Mouse (Mus musculus): Measurements from ENCODE around the gene Nsun2. TPM values are rescaled to one million over a fixed set of nuclear protein-coding genes. Genes with fewer than 3 reads are reported as not detected.
A peak's percentile ranks its signal among the peaks of the same experiment; 100 is the strongest.
"Not testable (repeated sequence)": the region's sequence is repeated elsewhere in the genome, so short reads cannot be mapped to it uniquely, and the experiment has no call there.

Nsun2 gene
- total RNA-seq, 2 experiments from 2014 or later: 40.9 to 47.6 TPM

DNA sequence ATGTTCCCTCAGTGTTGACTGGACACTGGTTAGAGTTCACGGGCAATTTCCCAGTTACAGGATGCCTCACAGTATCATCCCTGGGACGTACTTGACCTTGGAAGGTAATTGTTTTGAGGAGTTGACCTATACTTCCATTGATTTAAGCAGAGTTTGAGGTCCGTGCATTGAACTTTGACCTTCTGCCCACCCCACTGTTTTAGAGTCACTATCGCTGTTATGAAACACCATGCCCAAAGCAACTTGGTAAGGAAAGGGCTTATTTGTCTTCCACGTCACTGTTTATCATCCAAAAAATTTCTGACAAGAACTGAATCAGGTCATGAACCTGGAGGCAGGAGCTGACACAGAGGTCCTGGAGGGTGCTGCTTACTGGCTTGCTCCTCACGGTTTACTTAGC, 48.9 kb downstream of the Nsun2 start:
- intact Hi-C loops (cut with DNase I): no loop called here
- no peak for DNase-seq

DNA sequence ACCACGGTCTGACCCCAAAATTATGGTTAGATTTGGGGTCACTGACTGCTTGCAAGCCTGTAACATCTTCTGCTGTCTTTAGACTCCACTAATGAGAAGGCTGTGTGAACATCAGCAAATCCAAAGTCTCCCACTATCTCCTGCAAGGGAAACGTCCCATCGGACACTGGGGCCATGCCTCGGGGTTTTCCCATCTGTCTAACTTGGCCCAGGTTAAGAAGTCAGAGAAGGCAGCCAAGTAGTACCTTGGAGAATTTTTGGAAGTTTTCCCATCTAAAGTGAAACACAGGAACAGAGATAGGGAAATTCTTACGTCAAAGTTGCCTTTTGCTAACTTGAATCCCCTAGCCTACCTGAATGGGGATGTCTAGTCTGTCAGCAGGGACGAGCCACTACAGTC, 50.0 kb downstream of the Nsun2 start:
- DNase-seq: no peak
- intact Hi-C loops (cut with DNase I): no loop called here

DNA sequence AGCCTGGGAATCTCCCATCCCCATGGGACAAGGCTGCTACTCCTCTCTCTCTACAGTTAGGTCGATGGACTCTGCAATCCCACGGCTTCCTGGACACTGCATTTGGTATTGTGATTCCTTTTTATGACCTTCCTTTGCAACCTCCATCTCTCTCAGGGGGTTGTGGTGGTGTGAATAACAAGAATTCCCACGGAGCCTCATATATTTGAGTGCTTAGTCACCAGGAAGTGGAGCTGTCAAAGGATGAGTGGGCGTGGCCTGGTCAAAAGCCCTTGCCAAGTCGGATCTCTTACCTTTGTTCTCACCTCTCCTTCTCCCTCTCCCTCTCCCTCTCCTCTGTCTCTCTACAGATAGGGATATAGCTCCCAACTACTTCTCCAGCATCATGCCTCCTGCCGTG, 52.3 kb downstream of the Nsun2 start:
- peak in 1 of 2 experiments; percentile 12 for DNase-seq
- intact Hi-C loops (cut with DNase I): no loop called here

DNA sequence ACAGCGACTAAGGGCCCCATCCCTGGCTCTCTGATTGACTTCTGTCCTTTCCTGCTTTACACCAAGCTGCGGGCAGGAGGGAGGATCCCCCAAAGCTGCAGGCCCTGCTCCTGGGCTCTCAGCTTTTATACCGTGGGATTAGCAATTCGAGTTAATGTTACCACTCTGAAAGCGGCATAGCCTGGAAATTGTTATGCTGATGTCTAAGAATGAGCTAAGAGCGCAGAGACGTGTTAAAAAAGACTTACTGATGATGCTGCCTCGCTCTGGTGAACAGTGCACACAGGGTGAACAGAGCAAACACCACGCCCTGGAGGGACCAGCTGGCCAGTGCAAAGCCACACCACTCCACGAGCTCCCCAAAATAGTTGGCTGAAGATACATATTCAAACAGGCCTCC, 52.8 kb downstream of the Nsun2 start:
- DNase-seq: no peak
- intact Hi-C loops (cut with DNase I): no loop called here

DNA sequence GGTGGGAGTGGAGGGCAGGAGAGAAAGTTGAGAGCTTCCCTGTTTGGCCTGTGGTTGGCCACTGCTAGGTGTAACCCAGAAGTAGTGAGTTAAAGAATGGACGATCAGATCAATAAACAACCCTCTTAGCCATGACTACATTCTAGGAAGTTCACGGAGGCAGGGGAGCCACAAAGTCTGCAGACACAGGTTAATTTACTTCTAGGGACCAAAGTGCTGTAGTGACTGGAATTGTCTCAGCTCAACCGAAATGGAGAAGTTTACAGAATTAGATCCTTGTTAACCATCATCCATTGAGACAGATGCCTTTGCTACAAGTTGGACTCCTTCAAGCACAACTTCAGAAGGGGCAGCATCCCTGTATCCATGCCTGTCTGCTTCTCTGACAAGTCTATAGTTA, 54.3 kb downstream of the Nsun2 start:
- intact Hi-C loops (cut with DNase I): no loop called here

DNA sequence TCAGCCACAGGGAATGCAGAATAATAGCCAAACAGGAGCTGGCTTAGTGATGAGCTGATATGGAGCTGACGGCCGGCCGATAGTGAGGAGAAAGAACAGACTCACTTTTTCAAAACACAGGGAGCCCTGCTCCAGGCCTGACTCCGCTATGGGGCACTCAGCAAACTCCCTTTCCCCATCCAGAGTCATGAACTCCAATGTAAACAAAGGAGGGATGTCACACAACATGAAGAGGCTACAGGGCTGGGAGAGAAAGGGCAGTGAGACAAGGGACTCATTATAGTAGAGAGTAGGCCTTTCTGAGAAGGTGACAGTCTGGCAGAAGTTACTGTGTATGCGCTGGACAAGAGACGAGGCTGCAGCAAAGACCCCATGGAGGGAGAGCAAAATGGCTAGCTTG, 54.7 kb downstream of the Nsun2 start:
- DNase-seq: no peak
- intact Hi-C loops (cut with DNase I): no loop called here

More for the DNA sequence above, 54.3 kb downstream of the Nsun2 start:
- DNase-seq: no peak

DNA sequence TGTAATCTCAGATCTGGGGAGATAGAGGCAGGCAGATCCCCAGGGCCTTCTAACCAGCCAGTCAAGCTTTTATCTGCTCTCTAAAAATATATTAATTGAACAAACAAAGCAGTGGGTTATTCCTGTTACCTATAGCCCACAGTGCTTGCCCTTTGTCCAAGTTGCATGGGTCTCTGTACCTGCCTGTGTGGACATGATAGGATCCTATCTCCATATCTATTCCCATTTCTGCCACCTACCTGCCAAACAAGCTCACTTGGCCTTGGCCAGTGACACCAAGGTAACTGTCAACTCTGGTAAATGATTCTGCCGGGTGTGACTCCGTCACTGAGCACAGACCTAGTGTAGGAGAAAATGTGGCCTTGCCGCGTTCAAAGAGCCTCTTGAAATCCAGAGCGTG, 57.8 kb downstream of the Nsun2 start:
- intact Hi-C loops (cut with DNase I): no loop called here
- no peak for DNase-seq

DNA sequence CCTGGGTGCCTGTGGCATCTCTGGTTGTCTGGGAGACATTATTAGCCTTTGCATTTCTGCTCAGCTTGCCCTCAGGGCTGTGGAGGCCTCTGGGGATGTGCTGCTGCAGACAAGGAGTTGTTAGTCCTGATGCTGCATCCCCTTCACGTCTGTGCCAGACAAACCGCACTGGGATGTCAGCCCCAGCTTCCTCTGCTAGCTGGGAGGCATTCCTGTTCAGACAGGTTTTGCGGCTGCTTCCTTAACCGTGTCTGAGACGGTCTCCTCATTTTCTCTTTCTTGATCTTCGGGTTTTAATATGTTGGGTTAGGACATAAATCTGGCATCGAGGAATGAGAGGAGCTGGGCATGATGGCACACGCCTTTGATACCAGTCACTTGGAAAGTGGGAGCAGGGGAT, 58.7 kb downstream of the Nsun2 start:
- intact Hi-C loops (cut with DNase I): no loop called here
- no peak for DNase-seq

DNA sequence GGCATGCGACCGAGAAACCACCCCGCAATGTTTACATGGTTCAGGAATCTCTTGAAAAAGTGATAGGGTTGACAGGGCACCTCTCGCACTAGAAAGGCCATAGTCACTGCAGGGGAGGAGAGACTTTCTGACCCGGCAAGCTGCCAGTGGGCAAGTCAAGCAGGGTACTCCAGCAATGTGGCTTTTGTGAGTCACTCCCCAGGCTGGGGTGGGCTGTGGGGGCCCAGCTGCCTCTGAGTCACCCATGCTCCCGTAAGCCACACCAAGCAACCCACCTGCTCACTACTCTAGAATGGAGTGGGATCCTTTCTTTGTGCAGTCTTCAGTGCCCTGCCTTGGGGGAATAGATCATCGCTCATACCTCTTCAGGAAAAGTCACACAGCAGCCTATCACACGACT, 59.9 kb downstream of the Nsun2 start:
- no peak for DNase-seq
- intact Hi-C loops (cut with DNase I): no loop called here

DNA sequence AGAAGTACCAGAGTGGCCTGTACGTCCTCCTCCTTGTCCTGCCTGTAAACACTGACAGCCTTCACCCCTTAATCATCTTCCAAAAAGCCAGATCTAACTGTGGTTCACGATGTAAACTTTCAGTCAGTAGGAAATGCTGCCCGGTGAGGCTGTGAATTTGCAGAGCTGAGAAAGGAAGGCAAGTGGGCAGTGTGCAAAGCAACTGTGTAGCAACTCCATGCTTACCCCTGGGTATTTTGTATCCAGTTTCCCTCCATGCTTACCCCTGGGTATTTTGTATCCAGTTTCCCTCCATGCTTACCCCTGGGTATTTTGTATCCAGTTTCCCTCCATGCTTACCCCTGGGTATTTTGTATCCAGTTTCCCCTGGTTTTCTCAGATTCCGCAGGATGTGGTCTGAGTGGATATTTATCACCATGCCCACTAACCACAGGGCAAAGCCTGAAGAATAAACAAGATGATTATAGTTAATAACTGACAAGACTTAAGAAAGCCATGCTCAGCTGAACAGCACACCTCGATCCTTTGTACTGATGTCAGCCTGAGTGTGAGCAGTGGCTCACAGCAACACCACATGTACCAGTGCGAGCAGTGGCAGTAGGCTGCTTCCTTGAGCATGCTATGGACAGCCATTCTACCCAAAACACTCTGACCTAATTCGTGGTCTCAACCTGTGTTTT, 61.2 kb downstream of the Nsun2 start:
- DNase-seq: no peak
- intact Hi-C loops (cut with DNase I): no loop called here

DNA sequence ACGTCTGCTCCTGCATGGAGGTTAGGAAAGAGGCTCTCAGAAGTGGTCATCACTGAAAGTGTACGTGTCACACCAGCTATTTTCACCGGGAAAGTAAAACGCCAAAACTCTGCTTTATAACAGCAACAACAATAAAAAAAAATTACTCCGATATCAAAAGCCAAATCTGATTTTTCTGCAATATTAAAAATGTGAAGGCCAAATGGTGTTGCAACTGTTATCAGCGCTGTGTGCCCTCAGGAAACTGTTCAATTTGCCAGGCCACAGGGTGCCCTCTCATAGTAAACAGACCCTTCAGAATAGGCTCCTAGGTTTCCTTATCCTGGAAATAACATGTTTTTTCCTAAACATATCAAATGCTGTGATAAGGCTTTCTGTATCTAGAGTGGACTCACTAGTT, 62.4 kb downstream of the Nsun2 start:
- DNase-seq: no peak
- intact Hi-C loops (cut with DNase I): no loop called here

DNA sequence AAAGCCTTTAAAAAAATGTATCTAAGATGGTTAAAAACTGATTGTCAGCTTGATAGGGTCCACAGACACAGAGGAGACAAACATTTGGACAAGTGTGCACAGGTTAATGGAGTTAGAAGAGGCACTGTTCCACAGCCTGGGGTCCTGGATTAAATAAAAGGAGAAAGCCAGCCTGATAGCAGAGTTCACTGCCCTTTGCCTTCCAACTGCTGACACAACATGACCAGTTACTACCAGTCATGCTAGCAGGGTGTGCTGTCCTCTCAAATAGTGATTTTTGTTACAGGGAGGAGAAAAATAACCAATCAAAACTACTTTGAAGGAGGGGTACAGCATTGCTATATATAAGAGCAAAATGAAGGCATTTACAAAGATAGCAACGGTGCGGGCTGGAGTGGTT, 63.0 kb downstream of the Nsun2 start:
- intact Hi-C loops (cut with DNase I): no loop called here

DNA sequence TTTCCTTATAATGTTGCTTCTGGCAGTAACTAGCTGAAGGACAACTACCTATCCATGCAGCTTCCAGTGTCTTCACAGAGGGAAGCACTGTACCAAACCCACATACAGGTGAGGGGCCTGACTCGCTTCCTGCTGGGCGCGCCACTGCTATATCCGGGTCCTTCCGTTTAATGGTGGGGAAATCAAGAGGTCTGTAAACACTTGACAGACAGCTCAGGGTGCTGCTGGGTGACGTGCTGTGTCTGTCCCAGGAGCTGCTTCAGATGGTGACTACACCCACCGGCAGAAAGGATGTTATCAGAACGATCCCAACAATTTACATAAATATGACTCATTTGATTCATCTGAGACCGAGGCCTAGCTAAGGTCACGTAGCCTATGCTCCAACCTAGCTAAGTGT, 65.3 kb downstream of the Nsun2 start:
- no peak for DNase-seq
- intact Hi-C loops (cut with DNase I): no loop called here

More for the DNA sequence above, 63.0 kb downstream of the Nsun2 start:
- no peak for DNase-seq

DNA sequence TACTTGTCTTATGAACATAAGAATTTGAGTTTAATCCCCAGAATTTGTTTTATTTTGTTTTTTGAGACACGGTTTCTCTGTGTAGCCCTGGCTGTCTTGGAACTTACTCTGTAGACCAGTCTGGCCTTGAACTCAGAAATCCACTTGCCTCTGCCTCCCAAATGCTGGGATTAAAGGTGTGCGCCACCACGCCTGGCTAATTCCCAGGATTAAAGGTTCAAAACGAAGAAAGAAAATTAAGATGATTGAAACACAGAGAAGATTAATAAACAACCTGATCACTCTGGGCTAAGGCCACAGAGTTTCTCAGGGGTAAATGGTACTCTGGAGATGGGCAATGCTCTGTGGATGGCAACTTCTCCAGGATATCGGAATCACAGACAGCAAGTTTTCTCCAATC, 67.3 kb downstream of the Nsun2 start:
- DNase-seq; intact Hi-C loops (cut with DNase I): not testable (repeated sequence)

DNA sequence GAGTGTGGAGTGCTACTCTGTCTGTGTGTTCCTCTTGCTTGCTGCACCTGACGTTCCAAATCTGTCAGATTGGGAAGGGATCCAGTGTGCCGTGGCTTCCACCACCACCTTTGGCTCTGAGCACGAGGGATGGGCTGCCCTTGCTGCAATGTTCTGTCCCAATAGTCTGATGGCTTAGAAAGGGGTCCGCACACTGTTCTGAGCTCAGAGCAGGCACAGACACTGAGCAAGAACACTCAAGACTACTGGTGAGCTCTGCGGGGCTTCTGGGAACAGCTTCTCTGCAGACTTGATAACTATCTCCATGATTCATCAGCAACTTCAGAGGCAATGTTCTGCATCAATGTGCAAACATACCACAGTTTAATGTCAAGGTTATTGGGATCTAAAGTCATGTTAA, 67.8 kb downstream of the Nsun2 start:
- intact Hi-C loops (cut with DNase I): no loop called here
- DNase-seq: no peak

DNA sequence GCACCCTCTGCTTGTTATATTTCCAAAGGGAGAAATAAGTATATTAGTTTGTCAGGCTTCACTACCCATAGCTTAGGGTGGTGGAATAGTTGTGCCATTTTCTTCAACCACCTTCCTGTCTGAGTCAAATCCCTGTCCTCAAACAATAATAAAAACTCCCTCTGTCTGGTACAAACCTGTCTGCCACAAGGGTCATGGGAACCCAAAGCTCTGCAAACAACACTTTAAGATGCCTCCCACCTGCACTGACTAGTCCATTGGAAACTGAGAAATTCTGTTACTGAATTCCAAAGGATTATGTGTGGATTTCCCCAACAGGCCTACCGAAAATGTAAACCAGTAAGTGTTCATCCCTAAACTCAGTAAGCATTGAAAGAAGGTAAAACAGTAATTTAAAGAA, 71.1 kb downstream of the Nsun2 start:
- intact Hi-C loops (cut with DNase I): loop anchor here (2.0 kb wide), 1 partner anchor 38 kb away; no protein-coding TSS in a partner anchor
- DNase-seq: no peak

DNA sequence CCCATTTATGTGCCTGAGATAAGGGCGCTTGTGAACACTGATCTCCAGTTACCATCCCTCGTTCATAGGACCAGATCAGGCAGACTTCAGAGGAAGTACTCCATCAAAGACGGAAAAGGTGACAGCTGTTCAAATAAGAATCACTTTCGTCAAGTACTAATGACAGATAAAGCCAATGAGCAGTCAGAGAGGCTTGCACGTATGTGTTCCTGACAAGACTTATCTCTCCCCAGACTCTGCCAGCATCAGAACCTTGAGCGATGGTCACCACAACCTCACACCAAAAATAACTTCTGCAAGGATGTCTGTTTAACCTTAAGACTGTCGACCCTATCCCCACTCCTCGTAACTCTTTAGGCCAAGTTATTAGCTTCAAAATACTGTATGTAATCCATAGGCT, 75.2 kb downstream of the Nsun2 start:
- DNase-seq: no peak
- intact Hi-C loops (cut with DNase I): no loop called here

DNA sequence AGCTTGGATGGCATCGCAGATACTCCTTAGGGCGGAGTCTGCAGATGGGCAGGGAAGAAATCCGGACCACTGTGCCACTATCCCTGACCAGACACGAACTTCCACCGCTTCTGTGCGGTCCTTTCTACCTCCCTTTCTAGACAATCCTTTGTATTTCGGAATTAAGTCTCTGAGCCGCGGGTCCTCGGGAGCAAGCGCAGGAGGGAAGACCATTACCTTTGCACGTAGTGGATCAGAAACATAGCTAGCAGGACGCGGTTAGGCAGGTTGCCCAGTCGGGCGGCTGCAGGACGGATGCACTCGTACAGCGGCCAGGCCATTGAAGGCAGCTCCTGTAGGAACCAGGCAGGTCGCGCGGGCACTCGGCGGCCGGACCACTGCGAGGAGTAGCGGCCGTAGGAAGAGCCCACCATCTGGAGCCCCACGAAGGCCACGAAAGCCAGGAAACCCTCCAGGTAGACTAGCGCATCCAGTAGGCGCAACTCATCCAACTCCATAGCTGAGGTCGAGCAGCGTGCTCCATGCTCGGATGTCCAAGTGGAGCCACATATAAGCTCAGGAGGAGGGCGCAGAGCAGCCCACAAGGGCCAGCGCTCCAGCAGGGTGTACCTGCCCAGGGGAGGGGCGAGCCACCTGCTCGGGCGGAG, 77.3 kb downstream of the Nsun2 start:
- peak; percentile 43 to 55 for DNase-seq
- intact Hi-C loops (cut with DNase I): loop anchor here (5.0 kb wide), 3 partner anchors 59 to 104 kb away; partner anchors contain the start of genes Nsun2 and Tent4a

DNA sequence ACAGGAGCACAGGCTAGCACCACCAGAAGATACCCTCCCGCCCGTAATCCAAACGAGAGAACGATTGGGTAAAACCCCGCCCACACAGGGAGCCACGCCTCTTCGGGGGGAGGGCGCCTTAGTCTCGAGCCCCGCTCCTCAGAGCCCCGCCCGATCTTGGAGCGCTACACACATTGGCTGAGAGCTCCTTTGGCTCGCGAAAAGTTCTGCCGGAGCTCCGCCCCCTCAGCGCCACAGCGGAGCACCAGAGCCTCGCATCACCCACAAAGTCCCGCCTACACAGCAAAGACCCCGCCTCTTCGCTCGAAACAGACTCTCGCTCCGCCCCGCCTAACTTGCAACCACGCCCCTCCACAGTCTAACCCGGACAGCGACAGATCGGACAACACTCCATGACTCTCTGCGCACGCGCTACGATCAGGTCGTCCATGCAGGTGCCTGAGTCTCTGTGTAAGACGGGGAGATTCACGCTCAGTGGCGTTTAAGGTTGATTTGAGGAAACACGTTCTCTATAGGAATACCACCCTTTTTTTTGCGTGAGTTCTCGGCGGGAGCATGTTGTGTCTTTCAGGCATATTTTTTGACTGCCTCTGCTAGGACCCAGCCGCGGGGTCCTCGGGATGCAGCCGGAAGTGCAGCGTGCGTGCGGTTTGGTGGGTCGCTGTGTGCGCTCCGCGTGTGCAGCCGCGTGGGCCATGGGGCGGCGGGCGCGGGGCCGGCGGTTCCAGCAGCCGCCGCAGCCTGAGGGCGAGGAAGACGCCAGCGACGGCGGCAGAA, 78.0 kb downstream of the Nsun2 start, which contains the start of gene Srd5a1:
Gene Srd5a1, minus strand, starts transcription at position 45 of the 777 bp plus-strand sequence.
- intact Hi-C loops (cut with DNase I): loop anchor here (5.0 kb wide), 3 partner anchors 59 to 104 kb away; partner anchors contain the start of genes Nsun2 and Tent4a

DNA sequence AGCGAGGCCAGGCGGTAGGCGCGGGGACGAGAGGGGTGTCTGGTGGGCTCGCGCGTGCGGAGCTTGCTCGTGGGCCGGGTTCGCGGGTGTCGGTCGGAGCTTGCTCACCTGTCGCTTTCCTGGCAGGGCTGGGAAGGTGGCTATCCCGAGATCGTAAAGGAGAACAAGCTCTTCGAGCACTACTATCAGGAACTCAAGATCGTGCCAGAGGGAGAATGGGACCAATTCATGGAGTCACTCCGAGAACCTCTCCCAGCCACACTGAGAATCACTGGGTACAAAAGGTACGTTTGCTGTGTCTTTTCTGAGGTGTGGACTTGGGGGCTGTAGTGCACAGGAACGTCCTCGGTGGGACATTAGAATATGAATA, 78.6 kb downstream of the Nsun2 start:
- intact Hi-C loops (cut with DNase I): loop anchor here (5.0 kb wide), 3 partner anchors 60 to 105 kb away; partner anchors contain the start of genes Nsun2 and Tent4a
- no peak for DNase-seq

More for the DNA sequence above, 78.0 kb downstream of the Nsun2 start, which contains the start of gene Srd5a1:
- peak; percentile 100 for DNase-seq

DNA sequence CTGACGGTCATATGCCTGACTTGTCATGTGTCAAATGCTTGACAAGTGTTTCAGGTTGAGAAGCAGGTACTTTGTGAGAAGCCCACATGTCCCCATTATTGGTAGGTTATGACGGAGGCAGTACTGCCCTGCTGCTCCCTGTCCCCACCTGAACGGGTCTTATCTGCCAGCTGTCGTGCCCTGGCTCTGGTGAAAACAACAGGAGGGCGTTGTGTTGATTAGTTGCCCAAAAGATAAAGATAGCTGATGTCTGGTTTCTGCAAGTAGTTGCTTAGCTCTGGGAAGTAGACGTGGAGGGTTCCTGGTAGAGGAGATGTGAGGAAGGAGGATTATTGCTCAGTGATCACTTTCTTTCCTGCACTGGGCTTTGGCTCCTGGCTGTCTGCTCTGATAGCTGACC, 83.2 kb downstream of the Nsun2 start:
- DNase-seq: no peak
- intact Hi-C loops (cut with DNase I): no loop called here

All from heart, postnatal 10 days (tissue).